Mouse (Mus musculus): ENCODE data around the gene Dhx58.

The Dhx58 gene

GRCm38 (mm10) chr11:100721776-100722492 lies 17.9 kb upstream of the Dhx58 start:
- no peak for DNase-seq

GRCm38 (mm10) chr11:100721254-100721653 lies 17.2 kb upstream of the Dhx58 start:
- DNase-seq, result no peak

GRCm38 (mm10) chr11:100720345-100720744 lies 16.3 kb upstream of the Dhx58 start:
- DNase-seq, result no peak

- DNase-seq, result no peak
Measured at GRCm38 (mm10) chr11:100719893-100720292, 15.8 kb upstream of the Dhx58 start.

GRCm38 (mm10) chr11:100719312-100719711 lies 15.2 kb upstream of the Dhx58 start:
- no peak for DNase-seq

GRCm38 (mm10) chr11:100718866-100719265 lies 14.8 kb upstream of the Dhx58 start:
- DNase-seq, result no peak

- DNase-seq, result no peak
Measured at GRCm38 (mm10) chr11:100718462-100718861, 14.4 kb upstream of the Dhx58 start.

GRCm38 (mm10) chr11:100716649-100717048 lies 12.6 kb upstream of the Dhx58 start:
- no peak for DNase-seq

- no peak for DNase-seq
Measured at GRCm38 (mm10) chr11:100714948-100715347, 10.9 kb upstream of the Dhx58 start.

- peak; percentile 83 to 92 for DNase-seq
Measured at GRCm38 (mm10) chr11:100714534-100714915, 10.5 kb upstream of the Dhx58 start.

- DNase-seq, result peak; percentile 27 to 53
Measured at GRCm38 (mm10) chr11:100713735-100714533, 9.9 kb upstream of the Dhx58 start, which contains the start of gene Hspb9. TSS of gene Hspb9 (plus strand) at chr11:100713850.

GRCm38 (mm10) chr11:100713174-100713573 lies 9.1 kb upstream of the Dhx58 start:
- DNase-seq, result no peak

GRCm38 (mm10) chr11:100711783-100712615 lies 7.9 kb upstream of the Dhx58 start, which contains the start of gene Kat2a:
TSS of gene Kat2a (minus strand) at chr11:100712465.
- peak; percentile 87 to 94 for DNase-seq

- no peak for DNase-seq
Measured at GRCm38 (mm10) chr11:100710977-100711376, 6.9 kb upstream of the Dhx58 start.

- no peak for DNase-seq
Measured at GRCm38 (mm10) chr11:100710528-100710927, 6.5 kb upstream of the Dhx58 start.

- no peak for DNase-seq
Measured at GRCm38 (mm10) chr11:100709201-100709810, 5.2 kb upstream of the Dhx58 start.

- DNase-seq, result no peak
Measured at GRCm38 (mm10) chr11:100705095-100705747, 1.1 kb upstream of the Dhx58 start.

- no peak for DNase-seq
Measured at GRCm38 (mm10) chr11:100703366-100703765, 705 bp downstream of the Dhx58 start.

- no peak for DNase-seq
Measured at GRCm38 (mm10) chr11:100702906-100703305, 1.2 kb downstream of the Dhx58 start.

- peak; percentile 56 to 77 for DNase-seq
Measured at GRCm38 (mm10) chr11:100702081-100702851, 1.8 kb downstream of the Dhx58 start.

GRCm38 (mm10) chr11:100701301-100701700 lies 2.8 kb downstream of the Dhx58 start:
- peak in 1 of 2 experiments; percentile 42 for DNase-seq

Data from cerebellum, postnatal 25 days (tissue).